Mouse (Mus musculus) T-helper 2 cell (primary cell): ENCODE data around the gene Schip1.

Source experiments
- in situ Hi-C: fragments of 300-600 bp; cut with MboI, MseI; formaldehyde crosslinking; loops from one replicate; pipeline ENCODE4 v1.15.1; 2025; ENCODE audit warnings: high pct_unique_total_duplicates

The Schip1 gene

DNA sequence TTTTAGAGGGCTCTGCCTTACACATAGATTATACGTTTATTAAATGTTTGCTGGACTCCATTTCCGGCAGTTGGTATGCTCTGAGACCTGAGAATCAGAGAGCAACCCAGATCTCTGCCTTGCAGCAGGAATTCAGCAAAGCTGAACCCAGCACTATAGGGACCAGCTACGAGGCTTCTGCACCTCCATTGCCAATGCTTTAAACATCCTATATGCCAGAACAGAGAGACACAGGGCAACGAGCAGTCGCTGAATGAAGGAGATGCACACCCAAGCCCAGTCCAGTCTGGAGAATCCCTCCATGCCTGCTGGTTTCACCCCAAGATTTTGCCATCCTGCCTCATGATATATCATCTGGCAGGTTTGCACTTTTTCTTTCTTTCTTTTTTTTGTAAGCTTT is 512.3 kb downstream of the Schip1 start:
- in situ Hi-C loops = no loop called here

DNA sequence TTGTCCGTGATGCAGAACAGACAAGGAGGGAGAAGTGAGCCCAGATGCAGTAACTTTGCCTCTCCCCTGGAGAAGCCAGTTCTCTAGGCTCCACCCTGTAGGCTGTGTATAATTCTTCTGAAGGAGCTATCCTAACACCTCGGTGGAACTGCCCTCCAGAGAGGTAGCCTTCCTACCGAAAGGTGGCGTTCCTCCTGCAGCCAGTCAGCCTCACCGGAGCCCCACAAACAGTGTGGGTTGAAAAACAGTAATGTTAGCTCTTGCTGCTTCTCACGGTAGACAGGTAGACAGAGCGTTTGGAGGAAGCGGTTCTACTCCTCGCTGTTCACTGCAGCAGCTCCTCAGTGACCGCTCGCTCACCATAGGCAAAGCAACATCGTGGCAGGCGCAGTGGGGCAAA is 517.0 kb downstream of the Schip1 start:
- in situ Hi-C loops = no loop called here

DNA sequence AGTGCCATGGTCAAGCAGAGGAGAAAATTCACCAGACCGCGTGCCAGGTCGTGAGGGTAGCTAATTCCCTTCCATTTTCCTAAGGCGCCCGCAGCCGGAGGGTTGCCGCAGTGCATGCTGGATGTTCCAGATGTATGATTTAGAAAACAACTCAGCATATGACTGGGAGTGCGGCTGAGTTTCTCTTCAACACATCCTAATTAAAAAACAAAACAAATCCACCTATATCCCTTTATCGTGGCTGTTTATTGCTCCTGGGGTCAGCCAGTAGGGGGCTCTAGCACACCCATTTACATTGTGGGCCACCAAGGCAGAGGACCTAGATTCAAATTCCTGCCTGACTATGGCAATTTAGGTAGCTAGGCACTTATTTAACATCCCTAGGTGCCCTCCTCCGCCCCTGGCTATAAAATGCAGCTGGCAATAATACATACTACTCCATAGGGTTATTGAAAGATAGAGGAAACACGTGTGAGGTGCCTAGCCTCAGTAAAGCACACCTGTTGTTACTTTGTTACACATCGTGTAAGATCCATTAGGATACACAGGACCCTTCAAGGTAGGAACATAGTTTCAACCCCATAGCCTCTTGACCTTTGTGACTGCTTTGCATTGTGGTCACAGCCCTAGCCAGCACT is 517.6 kb downstream of the Schip1 start:
- in situ Hi-C loops = no loop called here

DNA sequence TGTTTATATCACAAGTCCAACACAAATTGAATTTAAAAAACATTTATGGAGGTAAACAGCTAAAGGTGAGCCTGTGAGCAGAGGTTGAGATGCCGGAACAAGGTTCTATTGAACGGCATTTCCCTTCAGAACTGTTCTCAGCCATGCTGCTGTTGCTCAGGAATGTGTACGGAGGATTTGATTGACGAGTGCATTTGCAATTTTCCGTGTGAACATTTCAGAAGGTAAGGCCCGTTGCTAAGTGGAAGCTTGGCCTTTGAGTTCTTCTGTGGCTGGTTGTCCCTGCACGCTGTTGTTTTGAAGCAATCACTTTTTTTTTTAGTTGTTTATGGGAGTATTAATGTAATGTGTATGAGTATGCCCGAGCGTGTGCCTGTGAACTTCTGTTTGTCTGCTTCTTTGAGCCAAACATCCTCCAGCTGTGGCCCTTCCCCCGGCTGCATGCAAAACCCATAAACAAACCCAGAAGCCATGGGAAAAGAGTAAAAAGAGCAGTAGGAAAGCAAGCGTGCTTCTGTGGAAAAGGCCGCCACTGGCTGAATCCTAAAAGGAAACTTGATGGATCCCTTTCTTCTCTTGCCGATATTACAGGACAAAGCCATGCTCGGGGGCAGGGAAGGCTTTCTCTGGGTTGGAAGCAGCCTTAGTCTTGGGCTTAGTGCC is 518.6 kb downstream of the Schip1 start:
- in situ Hi-C loops = no loop called here

DNA sequence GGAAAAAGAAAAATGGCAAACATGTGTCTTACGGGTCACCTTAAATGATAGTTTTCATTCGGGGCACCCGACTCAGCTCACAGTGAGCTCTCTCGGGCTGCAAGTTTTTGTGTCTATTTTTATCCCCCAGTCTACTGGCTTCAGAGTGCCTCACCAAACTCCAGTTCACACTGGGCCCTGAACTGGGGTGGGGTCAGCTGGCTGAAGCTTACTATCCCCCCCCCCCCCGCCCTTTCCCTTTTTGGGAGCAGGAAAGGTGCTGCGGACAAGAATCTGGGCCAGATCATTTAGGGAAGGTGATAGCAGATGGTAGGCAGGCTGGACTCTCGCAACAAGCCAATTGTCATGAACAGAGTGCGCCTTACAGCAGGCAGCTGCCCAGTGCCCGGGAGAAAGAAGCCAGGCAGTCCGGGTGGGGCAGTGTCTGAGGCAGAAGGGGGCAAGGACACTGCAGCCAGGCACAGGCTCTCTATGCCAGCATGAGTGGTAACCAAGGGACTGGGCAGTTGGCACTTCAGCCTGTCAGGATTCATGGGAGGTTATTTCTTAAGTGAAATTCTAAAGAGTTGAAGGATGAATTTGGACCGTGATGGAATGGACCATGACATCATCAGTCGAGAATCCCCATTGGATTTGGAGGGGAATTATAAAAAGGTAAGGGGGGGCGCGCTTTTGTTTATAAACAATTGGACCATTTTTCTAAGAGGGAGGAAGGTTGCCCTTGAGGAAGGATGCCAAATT is 519.3 kb downstream of the Schip1 start:
- in situ Hi-C loops = no loop called here

GRCm38 (mm10) chr3:68585213-68585612 is 520.6 kb downstream of the Schip1 start:
- in situ Hi-C loops = no loop called here

DNA sequence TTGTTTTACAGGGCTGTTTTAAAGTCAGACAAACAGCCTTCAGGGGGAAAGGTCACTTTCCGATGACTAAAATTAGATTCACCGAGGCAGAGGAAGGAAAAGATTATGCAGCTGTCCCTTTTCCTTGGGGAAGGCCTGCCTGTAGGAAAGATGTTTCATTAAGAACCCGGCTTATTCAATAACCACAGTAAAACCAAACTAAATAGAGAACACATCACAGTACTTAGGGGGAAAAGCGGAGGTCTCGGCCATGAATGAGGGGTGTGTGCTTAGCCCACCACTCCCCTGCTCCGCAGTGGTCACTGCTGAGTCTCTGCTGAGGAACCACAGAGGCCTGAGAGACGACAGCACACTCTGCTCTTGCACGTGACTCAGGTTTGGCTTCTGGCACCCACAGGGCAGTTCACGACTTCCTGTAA is 522.1 kb downstream of the Schip1 start:
- in situ Hi-C loops = no loop called here

DNA sequence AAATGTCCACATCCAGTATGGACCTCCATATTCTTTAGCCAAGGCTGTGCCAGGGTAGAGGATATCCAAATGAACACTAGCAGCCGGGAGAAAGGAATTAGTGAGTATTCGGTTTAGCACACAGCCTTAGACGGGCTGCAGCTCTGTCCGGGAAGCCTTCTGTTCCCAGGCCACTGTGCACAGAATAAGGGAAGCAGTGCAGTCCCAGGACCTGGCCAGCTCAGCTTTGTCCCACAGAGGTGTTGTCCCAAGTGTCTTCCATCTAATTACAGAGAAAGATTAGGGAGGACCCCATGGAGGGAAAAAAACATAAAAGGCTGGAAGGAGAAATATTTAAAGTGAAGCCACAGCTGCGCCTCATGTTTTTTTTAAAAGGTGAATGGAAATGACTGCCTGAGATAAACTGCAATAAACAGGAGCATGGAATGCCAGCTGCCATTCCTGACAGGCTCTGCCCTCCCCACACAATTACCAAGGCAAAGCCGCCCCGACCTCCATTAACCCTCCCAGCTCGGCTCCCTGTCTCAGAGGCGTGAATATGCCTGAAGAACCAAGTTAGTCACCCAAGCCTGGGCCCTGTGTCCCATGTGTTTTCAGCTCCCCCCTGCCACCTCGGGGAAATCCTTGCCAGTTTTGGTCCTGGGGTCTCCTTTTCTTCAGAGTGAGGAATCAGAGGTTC is 523.1 kb downstream of the Schip1 start:
- in situ Hi-C loops = no loop called here

DNA sequence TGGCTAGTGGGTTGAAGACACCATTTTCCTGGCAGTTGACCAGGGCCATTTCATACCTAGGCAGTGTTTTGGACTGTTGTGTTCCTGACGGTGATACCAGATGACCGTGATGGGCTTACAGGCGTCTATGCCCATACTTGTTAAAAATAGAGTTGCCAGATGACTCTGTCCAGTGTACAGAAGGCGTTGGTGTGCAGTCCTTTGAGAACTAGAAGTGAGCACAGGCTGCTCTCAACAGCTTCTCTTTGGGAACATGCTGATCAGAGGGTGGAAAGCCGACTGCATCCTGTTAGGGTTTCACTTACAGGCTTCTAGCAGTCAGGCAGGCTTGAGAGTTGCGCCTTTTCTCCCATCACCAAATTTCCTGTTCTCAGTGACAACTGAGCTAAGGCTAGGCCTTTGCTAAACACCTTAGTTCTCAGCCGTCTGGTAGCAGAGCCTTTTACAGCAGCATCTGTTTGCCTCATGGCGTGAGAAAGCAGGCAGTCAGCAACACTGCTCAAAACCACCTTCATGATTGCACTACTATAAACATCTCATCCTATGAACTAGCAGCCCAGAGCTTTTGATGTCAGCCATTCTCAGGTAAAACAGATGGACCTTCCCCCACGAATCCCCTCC is 524.7 kb downstream of the Schip1 start:
- in situ Hi-C loops = no loop called here

DNA sequence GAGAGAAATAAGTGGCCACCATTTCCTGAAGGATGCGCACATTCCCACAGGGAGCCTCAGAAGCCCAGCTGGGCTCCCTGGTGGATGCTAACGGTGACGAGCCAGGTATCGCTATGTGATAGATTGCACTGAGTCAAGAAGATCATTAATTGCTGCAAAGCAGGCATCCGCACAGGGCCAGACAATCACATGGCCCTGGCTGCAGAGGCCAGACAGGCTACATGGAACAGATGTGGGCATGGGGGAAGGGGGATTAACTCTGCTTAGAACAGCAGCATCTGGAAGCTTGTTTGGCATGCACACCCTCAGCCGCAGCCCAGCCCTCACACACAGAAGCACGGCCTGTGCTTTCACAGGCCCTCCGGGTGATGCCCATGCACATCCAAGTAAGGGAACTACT is 525.8 kb downstream of the Schip1 start:
- in situ Hi-C loops = no loop called here

DNA sequence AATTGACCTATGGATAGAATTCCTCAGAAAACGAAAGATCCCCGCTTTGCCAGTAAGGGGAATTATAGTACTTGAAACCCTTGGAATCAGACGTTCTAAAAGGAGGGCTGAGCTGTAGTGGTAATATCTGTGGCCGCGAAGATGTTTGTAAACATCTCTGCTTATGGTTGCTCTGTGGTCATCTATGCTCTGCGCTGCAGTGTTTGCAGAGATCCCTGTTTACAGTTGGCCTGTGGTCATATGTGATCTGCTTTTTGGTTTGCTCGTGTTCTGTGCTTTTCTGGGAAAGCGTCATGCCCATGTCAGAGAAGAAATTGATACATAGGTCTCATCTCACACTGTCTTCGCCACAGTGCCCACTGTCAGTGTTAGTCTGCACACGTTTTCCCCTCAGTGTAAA is 528.0 kb downstream of the Schip1 start:
- in situ Hi-C loops = no loop called here

DNA sequence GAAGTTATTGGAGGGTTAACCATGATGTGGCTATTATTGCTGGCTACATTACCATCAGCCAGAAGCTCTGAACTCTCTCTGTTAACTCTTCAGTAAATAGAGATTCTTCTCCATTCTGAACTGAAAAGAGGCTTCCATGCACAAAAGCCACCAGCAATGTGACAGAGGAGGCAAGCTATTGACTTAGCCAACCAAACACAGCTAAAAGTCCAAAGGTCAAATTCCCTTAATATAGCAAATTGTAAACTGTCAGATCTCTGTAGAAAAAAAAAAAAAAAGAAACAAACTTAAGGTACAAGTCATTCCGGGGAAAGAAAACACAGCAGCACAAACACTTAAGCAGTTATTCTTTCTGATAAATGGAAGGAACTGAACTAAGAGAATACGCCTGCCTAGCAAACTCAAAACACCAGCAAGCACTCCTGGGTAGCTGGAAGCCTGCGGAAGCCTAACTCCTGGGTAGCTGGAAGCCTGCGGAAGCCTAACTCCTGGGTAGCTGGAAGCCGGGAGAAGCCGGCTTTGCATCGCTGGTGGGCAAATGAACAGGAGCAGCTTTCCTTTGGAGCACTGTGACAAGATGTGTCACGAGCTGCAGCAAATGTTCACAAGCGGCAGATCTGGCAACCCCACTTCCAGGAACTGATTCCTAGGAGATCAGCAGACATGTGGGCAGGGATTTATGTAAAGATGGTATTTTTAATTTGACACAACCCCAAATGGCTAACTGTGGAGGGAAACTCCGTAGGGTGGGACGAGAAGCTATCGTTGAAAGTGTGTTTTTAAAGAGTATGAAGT is 528.7 kb downstream of the Schip1 start:
- in situ Hi-C loops = no loop called here

GRCm38 (mm10) chr3:68595316-68595925 is 530.8 kb downstream of the Schip1 start:
- in situ Hi-C loops = no loop called here

GRCm38 (mm10) chr3:68596938-68597337 is 532.3 kb downstream of the Schip1 start:
- in situ Hi-C loops = no loop called here

- in situ Hi-C loops = loop anchor here (10.0 kb wide), 1 partner anchor 352 kb away; no protein-coding TSS in a partner anchor
Observed at GRCm38 (mm10) chr3:68602891-68603290, 538.3 kb downstream of the Schip1 start.

DNA sequence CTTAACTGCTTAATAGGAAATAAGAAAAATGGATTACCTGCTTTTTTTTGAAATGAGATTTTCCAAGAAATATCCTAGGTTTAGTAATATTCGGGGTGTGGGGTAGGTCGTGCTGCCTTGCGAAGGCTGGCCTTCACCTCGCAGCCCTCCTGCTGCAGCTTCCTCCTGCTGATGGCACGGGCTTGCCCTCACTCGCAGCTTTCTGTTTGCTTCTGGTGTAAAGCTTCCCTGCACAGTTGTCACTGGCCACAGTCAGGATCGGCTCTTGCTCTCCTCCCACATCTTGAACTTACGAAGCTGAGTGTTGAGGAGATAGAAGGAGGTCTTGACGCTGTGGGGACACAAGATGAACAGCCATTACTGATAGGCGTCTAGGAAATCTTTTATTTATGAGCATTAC is 539.9 kb downstream of the Schip1 start:
- in situ Hi-C loops = loop anchor here (10.0 kb wide), 1 partner anchor 350 kb away; no protein-coding TSS in a partner anchor

GRCm38 (mm10) chr3:68604962-68605361 is 540.4 kb downstream of the Schip1 start:
- in situ Hi-C loops = loop anchor here (10.0 kb wide), 1 partner anchor 350 kb away; no protein-coding TSS in a partner anchor

DNA sequence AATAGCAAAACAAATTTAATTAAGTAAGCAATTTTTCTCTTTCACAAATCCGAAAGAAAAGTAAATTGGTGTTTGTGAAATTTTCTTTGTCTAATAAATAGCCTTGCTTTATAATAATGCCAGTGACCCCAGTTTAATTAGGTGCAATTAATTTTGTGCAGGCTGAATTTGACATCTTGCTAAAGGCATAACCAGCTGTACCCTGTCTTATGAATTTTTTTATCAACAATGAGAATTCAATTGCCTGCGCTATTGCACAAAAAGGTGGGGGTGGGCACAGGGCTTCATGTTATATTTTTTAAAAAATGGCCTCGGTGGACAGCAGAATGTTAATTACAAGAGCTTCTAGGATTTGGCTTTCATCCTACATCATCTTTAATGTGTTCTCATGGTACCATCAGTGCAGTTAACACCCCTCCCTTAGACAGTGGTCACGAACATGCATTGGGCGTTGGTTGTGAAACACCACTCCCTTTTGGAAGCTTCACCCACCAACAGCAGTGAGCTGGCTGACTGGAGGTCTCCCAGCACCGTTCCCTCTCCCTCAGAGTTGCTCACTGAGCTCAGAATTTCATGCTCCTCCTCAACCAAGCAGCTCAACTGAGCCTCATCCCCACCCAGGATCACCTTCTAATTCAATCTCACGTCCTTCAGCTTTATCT is 541.5 kb downstream of the Schip1 start:
- in situ Hi-C loops = loop anchor here (10.0 kb wide), 1 partner anchor 349 kb away; no protein-coding TSS in a partner anchor

DNA sequence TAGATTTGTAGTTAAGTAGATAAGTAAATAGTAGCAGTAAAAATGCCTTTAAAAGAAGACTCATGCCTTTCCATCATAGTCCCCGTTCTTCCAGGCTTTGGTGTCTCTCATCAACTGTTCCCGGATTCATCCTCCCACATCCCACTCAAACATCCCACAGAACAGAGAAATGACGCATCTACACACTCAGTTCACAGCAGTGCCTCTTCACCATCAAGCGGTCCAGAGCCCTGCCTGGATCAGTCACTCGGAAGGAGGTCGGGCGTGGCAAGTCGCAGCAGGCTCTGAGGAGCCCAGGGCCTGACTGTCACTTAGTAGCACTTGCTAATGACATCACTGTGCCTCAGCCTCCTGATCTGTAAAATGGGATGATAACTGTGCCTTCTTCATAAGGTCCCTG is 542.1 kb downstream of the Schip1 start:
- in situ Hi-C loops = loop anchor here (10.0 kb wide), 1 partner anchor 348 kb away; no protein-coding TSS in a partner anchor

- in situ Hi-C loops = loop anchor here (10.0 kb wide), 1 partner anchor 347 kb away; no protein-coding TSS in a partner anchor
Observed at GRCm38 (mm10) chr3:68607336-68607735, 542.7 kb downstream of the Schip1 start.
